Mouse (Mus musculus) lung, adult 2 months (tissue): ENCODE measurements around the gene Erv3. TPM values are rescaled to one million over a fixed set of nuclear protein-coding genes. Genes with fewer than 3 reads are reported as not detected.

Source experiments
- DNase-seq: peaks from one replicate; pipeline ENCODE4 v3.0.0; 2022
- H3K4me1 ChIP-seq: fragments of 200-500 bp; 2 replicates; pipeline ENCODE4 v1.6.1; 2011; ENCODE audit warnings: low read length; ENCODE audit not compliant: control insufficient read depth, insufficient read depth
- H3K4me3 ChIP-seq: fragments of 200-500 bp; replicated peaks from 2 replicates; pipeline ENCODE3; 2011; ENCODE audit warnings: low read depth, mild to moderate bottlenecking, control low read depth, low read length; ENCODE audit errors: extremely low read depth
- CTCF ChIP-seq: fragments of 200-500 bp; IDR thresholded peaks from 2 replicates; pipeline ENCODE4 v1.5.1; 2011; ENCODE audit warnings: mild to moderate bottlenecking, low read length, control low read depth; ENCODE audit not compliant: insufficient read depth
- POLR2A ChIP-seq: fragments of 200-500 bp; IDR thresholded peaks from 2 replicates; pipeline ENCODE4 v1.6.1; 2011; ENCODE audit warnings: low read depth, mild to moderate bottlenecking, control low read depth, low read length, borderline replicate concordance; ENCODE audit errors: extremely low read depth
- WGBS: fragments of 180-500 bp; shearing (Covaris S2); methylation state at CpG from one replicate; pipeline ENCODE4 v1.1.7; 2018; 5-methylcytosine and 5-hydroxymethylcytosine counted together
- polyA plus RNA-seq: library from polyadenylated mRNA; depleted of rRNA; stranded (reverse); fragments of >200 nt; gene quantifications from 2 replicates; pipeline ENCODE4 v1.2.3, GENCODE M21; 2012; rRNA removed

Gene Erv3
- not detected in 2 replicates for polyA plus RNA-seq

DNA sequence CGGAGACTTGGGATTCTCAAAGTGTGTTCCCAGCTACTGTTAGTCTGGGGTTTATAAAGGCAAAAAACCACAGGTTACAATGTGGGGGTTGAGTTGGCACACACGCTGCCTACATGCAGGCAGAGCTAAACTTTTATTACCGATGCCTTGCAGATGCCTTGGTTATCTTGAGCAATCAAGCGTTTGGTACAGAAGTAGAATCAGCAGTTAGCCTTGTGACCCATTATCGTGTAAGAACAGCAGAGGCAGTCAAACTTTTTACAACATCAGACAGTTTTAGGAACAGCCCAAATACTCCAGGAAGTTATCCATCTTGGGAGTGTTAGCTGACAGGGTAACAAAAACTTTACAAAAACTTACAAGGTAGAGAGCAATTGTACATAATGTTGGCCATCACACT lies at the start of gene Erv3:
Gene Erv3 (minus strand): TSS at position 27 of the 400 bp plus-strand sequence.
- no peak for DNase-seq
- 82% methylated on average over 5 of the region's 5 CpGs for WGBS
- no peaks in the 10 kb centered on the region for H3K4me1 ChIP-seq
- H3K4me3 ChIP-seq, result no peak within 1 kb of the TSS
- TF ChIP-seq POLR2A (no peak), CTCF (no peak)

DNA sequence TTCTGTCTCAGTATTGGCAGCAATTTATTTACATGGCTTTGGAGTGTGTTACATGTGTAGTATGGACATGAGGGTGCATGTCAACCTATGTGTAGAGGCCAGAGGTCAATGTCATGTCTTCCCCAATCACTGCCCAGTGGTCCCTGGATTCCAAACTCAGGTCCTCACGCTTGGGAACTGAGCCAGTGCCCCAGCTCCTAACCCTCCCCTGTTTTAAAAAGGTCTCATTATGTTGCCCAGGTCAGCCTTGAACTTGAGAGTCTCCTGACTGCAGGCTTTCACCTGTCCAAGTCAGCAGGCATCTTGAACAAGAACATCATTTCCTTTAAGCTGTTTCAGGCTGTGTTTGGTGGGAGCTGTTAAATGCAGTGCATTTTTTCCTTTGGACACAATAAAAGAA lies 49.4 kb upstream of the Erv3 start:
- no peak for DNase-seq
- TF ChIP-seq POLR2A (no peak), CTCF (no peak)
- Histone ChIP-seq H3K4me3 (no peak overlapping the region), H3K4me1 (peaks cover 4% of the 10 kb centered on the region)
- WGBS, result 87% methylated on average over 1 of the region's 1 CpGs

DNA sequence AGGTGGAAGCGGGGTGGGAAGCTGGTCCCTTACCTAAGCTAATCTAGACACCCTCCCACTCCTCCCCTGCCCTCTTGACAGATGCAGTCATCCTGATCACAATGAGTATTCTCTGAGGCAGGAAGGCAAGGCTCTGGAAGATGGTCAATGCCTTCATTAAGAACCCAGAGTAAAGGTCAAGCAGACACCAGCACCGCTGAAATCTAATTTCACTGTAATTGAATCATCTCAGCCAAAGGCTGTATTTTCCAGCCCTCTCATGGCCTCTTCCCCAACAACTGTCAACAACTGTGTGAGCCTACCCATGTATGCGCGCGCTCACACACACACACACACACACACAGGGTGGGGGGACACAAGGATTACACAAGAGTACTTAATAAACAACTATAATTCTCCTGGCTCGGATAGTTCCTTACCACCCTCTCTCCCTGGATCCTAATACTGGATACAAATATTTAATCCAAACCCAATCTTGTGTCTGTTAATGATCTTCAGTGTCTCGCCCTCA lies 48.9 kb upstream of the Erv3 start:
- 78% methylated on average over 7 of the region's 7 CpGs for WGBS
- no peak for TF ChIP-seq CTCF
- TF ChIP-seq POLR2A, result no peak
- DNase-seq, result no peak
- no peak overlapping the region for H3K4me3 ChIP-seq
- peaks cover 4% of the 10 kb centered on the region for H3K4me1 ChIP-seq

DNA sequence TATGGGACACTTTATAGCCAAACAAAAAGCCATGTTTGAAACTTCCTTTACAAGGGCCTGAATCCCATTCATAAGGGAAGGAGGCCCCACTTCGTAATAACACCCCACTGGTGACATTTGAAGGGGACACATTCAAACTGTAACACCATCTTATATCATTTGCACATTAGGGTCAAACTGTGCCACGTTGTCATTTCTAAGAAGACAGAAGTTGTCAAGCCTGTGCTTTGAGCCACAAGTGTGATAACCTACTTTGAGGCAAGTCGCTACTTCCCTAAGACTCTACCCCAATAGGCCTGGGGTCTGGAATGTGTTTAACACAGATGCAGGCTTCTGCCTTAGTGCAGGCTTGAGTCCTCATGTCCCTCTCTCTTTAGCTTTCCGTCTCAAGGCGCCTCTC lies 47.8 kb upstream of the Erv3 start:
- Histone ChIP-seq H3K4me1 (peaks cover 4% of the 10 kb centered on the region), H3K4me3 (no peak overlapping the region)
- no peak for DNase-seq
- WGBS, result 90% methylated on average over 5 of the region's 5 CpGs
- no peak for TF ChIP-seq CTCF
- no peak for TF ChIP-seq POLR2A

DNA sequence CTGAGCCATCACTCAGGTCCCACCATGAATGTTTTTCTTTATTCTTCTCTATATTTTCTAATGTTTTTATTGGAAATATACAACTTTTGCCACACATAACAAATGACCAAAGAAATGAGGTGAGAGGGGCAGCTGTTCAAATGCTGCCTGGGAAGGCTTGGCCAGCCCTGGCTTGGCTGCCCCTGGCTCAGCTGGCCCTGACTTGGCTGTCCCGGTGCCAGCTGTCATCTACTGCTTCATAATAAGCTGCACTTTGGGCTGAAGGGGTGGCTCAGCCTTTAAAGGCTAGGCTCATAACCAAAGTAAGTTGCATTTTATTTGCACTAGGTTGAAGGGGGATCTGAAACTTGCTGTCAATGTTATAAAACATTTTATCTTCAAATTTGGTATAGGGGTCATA lies 47.3 kb upstream of the Erv3 start:
- H3K4me1 ChIP-seq, result peaks cover 4% of the 10 kb centered on the region
- no peak overlapping the region for H3K4me3 ChIP-seq
- WGBS, result 56% methylated on average over 1 of the region's 1 CpGs
- no peak for DNase-seq
- TF ChIP-seq POLR2A (no peak), CTCF (no peak)

DNA sequence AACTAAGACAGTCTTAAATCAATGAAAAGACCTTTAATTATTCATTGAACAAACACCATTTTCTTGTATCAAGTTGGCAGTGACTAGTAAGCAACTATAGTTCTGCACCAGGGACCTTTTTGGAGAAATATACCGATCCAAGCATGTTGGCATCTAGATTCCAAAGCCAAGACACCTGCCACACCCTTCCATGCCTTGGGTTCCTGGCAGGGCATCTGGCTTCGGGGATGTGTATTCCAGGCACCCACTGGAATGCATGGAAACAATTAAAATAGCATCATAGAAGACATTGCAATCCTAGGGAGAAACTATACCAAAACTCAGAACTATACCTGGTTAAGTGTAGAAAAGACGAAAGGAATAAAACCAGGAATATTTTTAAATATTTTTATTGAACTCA lies 46.7 kb upstream of the Erv3 start:
- TF ChIP-seq POLR2A (no peak), CTCF (no peak)
- WGBS, result 77% methylated on average over 3 of the region's 3 CpGs
- Histone ChIP-seq H3K4me3 (no peak overlapping the region), H3K4me1 (peaks cover 4% of the 10 kb centered on the region)
- DNase-seq, result no peak

DNA sequence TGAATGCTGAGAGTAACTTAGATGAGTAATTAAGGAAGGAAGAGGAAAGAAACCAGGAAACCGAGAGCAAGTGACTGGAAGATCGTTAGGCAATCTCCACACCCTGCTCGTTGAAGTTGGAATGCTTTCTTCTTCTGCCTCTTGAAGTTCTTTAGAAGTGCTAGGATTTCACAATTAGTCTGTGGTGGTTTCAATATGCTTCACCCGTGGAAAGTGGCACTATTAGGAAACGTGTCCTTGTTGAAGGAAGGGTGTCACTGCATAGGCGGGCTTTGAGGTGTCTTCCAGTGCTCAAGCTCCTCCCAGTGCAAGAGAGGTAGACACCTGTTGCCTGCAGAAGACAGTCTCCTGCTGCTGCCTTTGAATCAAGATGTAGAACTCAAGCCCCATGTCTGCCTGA lies 46.2 kb upstream of the Erv3 start:
- peak; percentile 40 for DNase-seq
- Histone ChIP-seq H3K4me1 (peaks cover 4% of the 10 kb centered on the region), H3K4me3 (no peak overlapping the region)
- 33% methylated on average over 6 of the region's 6 CpGs for WGBS
- no peak for TF ChIP-seq POLR2A
- TF ChIP-seq CTCF, result no peak

DNA sequence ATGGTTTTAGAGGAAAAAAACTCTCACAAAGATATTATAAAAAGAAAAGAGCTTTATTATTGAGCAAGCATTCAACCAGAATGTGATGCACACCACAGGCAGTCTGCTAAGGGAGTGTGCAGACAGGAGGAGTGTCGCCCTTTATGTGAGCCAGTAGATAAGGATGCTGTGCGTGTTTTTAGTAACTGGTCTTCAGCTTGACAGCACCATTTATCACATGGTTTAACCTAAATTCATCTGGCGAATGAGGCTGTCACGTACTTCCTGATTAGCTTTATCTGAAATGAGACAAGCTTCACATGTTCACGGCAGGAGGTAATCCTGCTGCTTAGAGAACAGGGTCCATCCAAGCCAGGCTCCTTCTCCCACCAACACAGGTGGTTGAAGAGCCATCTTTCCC lies 45.5 kb upstream of the Erv3 start:
- H3K4me1 ChIP-seq, result peaks cover 1% of the 10 kb centered on the region; the same call in 1 of the 2 replicates
- no peak for DNase-seq
- TF ChIP-seq CTCF, result no peak
- TF ChIP-seq POLR2A, result no peak
- H3K4me3 ChIP-seq, result no peak overlapping the region
- 42% methylated on average over 5 of the region's 5 CpGs for WGBS

DNA sequence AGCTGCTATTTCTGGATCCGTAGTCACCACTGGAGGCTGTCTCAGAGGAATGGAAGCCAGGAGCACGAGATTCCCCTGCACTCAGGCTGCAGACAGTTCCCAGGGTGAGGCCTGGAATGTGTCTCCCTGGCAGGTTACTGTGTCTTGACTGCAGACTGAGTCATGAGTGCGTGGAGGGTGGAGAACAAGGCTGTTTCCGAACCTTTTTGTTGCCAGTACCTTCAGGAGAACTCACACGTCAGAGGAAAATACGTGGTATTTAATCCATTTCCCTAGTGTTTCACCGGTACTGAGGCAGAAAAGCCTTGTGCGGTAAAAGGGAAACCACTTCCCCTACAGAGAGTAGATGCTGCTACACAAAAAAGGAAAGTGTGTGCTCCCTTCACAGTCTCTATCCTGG lies 43.3 kb upstream of the Erv3 start:
- WGBS, result 42% methylated on average over 8 of the region's 8 CpGs
- no peak for TF ChIP-seq CTCF
- TF ChIP-seq POLR2A, result no peak
- peak; percentile 33 for DNase-seq
- H3K4me1 ChIP-seq, result no peaks in the 10 kb centered on the region
- H3K4me3 ChIP-seq, result no peak overlapping the region

DNA sequence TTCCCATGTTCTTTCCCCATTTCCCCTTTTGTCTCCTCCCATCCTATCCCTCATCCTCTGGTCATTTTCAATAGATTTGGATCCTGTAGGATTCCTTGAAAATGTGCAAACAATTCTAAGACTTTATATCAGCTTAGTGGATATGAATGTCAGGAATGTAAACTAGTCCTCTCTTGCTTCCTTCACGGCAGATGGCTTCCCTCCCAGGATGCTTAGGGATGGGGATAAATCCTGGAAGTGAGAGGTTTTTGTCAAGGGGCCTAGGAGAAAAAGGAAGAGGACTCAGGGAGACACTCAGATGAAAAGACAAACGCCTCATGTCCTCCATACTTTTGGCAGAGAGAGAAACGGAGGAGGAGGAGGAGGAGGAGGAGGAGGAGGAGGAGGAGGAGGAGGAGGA lies 42.9 kb upstream of the Erv3 start:
- TF ChIP-seq POLR2A (no peak), CTCF (no peak)
- WGBS, result 19% methylated on average over 2 of the region's 3 CpGs
- no peak overlapping the region for H3K4me3 ChIP-seq

More for the DNA sequence above, 42.9 kb upstream of the Erv3 start:
- no peak for DNase-seq
- H3K4me1 ChIP-seq, result no peaks in the 10 kb centered on the region
